Mouse (Mus musculus): Measurements from ENCODE around the gene Mycl. TPM values are rescaled to one million over a fixed set of nuclear protein-coding genes. Genes with fewer than 3 reads are reported as not detected.
"Not testable (repeated sequence)": the region's sequence is repeated elsewhere in the genome, so short reads cannot be mapped to it uniquely, and the experiment has no call there.

The Mycl gene
- polyA plus RNA-seq, 1 experiment = 7.1 TPM

DNA sequence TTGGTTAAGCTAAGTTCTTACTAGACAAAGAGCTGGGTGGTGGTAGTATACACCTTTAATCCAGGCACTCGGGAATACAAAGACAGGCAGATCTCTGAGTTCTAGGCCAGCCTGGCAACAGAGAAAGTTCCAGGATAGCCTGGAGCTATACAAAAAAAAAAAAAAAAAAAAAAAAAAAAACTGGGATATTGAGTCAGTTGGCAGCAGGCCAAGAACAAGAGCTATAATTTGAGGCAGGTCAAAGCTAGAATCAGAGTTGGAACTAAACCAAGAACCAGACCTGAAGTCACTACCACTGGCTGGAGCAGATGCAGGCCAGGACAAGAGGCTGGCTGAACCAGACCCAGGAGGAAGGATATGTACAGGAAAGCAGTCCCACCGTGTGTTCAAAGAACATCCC is 14.8 kb upstream of the Mycl start:
- TF ChIP-seq POLR2A (IDR thresholded peaks at IDR 0.05; ENCODE audit: low read depth, low read length) = no peak
- TF ChIP-seq CTCF (IDR thresholded peaks at IDR 0.05; ENCODE audit: extremely low read depth, insufficient read length, insufficient replicate concordance, low read depth, low read length) = no peak
- Histone ChIP-seq H3K27me3 (ENCODE audit: control insufficient read depth, insufficient read depth, low read length) (no peaks in the 10 kb centered on the region), H3K27ac (ENCODE audit: insufficient read depth, low read depth, low read length) (peak overlapping the region; percentile 83), H3K4me3 (ENCODE audit: low read depth, low read length) (no peak overlapping the region), H3K36me3 (ENCODE audit: control insufficient read depth, insufficient read depth, low read length) (no peaks in the 10 kb centered on the region), H3K4me1 (ENCODE audit: control insufficient read depth, insufficient read depth, insufficient read length, low read length) (peaks cover 42% of the 10 kb centered on the region)
- WGBS = 35% methylated on average over 2 of the region's 2 CpGs

DNA sequence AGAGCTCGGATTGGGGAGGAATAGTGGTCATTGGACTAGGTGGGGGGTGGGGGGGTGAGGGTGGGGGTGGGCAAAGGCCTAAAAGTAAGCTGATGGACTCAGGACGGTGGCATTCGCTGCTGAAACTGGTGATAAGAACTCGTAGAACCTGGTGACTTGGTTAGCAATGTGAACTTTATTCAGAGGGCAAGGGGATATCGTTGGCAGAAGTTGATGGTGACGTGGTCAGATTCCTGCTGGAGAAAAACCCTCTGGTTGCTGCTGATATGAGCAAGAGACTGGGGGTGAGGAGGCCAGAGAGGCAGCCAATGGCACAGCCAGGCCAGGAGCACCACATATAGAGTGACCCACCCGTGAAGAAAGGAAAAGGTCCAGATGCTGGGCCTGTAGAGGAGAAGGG is 14.2 kb upstream of the Mycl start:
- H3K4me3 ChIP-seq (ENCODE audit: low read depth, low read length) = no peak overlapping the region
- no peaks in the 10 kb centered on the region for H3K36me3 ChIP-seq (ENCODE audit: control insufficient read depth, insufficient read depth, low read length)
- H3K27me3 ChIP-seq (ENCODE audit: control insufficient read depth, insufficient read depth, low read length) = no peaks in the 10 kb centered on the region
- no peak for TF ChIP-seq POLR2A (IDR thresholded peaks at IDR 0.05; ENCODE audit: low read depth, low read length)
- no peak for TF ChIP-seq CTCF (IDR thresholded peaks at IDR 0.05; ENCODE audit: extremely low read depth, insufficient read length, insufficient replicate concordance, low read depth, low read length)
- H3K27ac ChIP-seq (ENCODE audit: insufficient read depth, low read depth, low read length) = peak overlapping the region; percentile 83
- peaks cover 39% of the 10 kb centered on the region for H3K4me1 ChIP-seq (ENCODE audit: control insufficient read depth, insufficient read depth, insufficient read length, low read length)
- 40% methylated on average over 7 of the region's 7 CpGs for WGBS

DNA sequence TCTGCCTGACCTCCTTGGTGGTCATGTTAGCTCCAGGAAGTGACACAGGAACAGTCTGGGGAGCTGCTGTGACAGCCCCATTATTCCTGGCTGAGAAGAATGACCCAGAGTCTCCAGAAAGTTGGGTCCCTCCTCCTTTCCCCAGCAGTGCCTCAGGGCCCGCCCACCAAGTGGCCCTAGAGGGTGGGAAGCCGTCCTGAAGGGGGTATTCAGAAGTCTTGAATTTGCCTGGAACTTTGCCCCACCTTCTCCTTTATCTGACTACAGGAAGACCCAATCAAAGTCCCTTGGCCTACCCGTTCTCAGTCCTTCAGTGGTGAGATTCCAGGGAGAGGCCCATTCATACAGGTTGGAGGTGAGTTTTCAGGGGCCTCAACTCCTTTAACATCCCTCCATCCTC is 13.5 kb upstream of the Mycl start:
- H3K4me3 ChIP-seq (ENCODE audit: low read depth, low read length) = no peak overlapping the region
- H3K27me3 ChIP-seq (ENCODE audit: control insufficient read depth, insufficient read depth, low read length) = no peaks in the 10 kb centered on the region
- peak overlapping the region; percentile 76 for H3K27ac ChIP-seq (ENCODE audit: insufficient read depth, low read depth, low read length)
- TF ChIP-seq POLR2A (IDR thresholded peaks at IDR 0.05; ENCODE audit: low read depth, low read length) (no peak), CTCF (IDR thresholded peaks at IDR 0.05; ENCODE audit: extremely low read depth, insufficient read length, insufficient replicate concordance, low read depth, low read length) (no peak)
- H3K4me1 ChIP-seq (ENCODE audit: control insufficient read depth, insufficient read depth, insufficient read length, low read length) = peaks cover 35% of the 10 kb centered on the region
- no peaks in the 10 kb centered on the region for H3K36me3 ChIP-seq (ENCODE audit: control insufficient read depth, insufficient read depth, low read length)
- 33% methylated on average over 3 of the region's 3 CpGs for WGBS

DNA sequence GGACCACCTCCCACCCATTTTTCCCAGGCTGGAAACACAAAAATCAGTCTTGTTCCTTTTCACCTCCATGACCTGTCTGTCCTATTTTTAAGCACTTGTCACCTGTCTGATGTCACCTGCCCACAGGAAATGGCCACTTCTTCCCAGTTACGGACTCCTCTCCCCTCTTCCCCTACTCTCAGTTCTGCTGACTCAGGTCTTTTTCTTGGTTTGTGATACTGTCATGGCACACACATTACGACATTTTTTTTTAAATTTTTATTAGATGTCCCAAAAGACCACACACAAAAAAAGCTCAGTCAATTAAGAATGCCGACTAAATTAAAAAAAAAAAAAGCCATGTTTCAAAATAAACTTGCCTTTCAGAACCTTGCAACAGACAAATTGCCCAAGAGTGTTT is 12.9 kb upstream of the Mycl start:
- Histone ChIP-seq H3K4me3 (ENCODE audit: low read depth, low read length) (no peak overlapping the region), H3K36me3 (ENCODE audit: control insufficient read depth, insufficient read depth, low read length) (no peaks in the 10 kb centered on the region), H3K27ac (ENCODE audit: insufficient read depth, low read depth, low read length) (peak overlapping the region; percentile 76; the same call in 1 of the 2 replicates), H3K4me1 (ENCODE audit: control insufficient read depth, insufficient read depth, insufficient read length, low read length) (peaks cover 31% of the 10 kb centered on the region), H3K27me3 (ENCODE audit: control insufficient read depth, insufficient read depth, low read length) (no peaks in the 10 kb centered on the region)
- TF ChIP-seq CTCF (IDR thresholded peaks at IDR 0.05; ENCODE audit: extremely low read depth, insufficient read length, insufficient replicate concordance, low read depth, low read length) = no peak
- no peak for TF ChIP-seq POLR2A (IDR thresholded peaks at IDR 0.05; ENCODE audit: low read depth, low read length)
- WGBS = 77% methylated on average over 3 of the region's 3 CpGs

DNA sequence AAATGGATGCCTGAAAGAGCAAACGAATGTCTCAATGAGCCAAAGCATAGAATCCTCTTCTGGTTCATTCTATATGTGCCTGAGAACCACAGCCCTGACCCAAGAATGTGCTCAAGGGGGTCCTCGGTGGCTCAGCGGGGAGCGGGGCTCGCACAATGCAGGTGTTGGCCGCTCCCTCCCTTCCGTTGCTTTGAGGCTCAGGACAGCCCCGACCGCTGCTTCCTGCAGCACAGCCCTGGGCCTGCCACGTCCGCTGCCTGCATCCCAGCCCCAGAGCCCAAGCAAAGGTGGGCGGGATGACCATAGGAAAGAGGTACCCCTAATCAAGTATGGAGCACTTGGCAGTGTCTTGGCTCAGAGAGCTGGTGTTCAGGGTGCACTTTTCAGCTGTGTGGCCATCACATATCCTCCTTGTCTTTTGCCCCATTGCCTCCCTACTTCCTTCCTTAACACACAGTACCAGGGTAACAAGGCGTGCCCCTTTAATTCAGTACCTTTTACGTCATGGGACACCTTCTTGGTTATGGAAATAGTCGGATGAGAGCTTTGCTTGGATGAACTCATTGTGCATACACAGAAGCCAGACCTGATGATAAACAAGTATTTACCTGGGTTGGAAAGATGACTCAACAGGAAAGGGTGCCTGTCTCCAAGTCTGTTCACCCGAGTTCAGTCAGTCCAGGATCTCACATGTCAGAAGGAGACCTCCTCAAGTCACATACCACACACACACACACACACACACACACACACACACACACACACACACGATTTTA is 11.8 kb upstream of the Mycl start:
- H3K36me3 ChIP-seq (ENCODE audit: control insufficient read depth, insufficient read depth, low read length) = no peaks in the 10 kb centered on the region
- WGBS = 53% methylated on average over 17 of the region's 17 CpGs
- no peak overlapping the region for H3K4me3 ChIP-seq (ENCODE audit: low read depth, low read length)
- H3K4me1 ChIP-seq (ENCODE audit: control insufficient read depth, insufficient read depth, insufficient read length, low read length) = peaks cover 30% of the 10 kb centered on the region
- H3K27ac ChIP-seq (ENCODE audit: insufficient read depth, low read depth, low read length) = no peak overlapping the region
- no peaks in the 10 kb centered on the region for H3K27me3 ChIP-seq (ENCODE audit: control insufficient read depth, insufficient read depth, low read length)
- no peak for TF ChIP-seq POLR2A (IDR thresholded peaks at IDR 0.05; ENCODE audit: low read depth, low read length)
- TF ChIP-seq CTCF (IDR thresholded peaks at IDR 0.05; ENCODE audit: extremely low read depth, insufficient read length, insufficient replicate concordance, low read depth, low read length) = no peak

DNA sequence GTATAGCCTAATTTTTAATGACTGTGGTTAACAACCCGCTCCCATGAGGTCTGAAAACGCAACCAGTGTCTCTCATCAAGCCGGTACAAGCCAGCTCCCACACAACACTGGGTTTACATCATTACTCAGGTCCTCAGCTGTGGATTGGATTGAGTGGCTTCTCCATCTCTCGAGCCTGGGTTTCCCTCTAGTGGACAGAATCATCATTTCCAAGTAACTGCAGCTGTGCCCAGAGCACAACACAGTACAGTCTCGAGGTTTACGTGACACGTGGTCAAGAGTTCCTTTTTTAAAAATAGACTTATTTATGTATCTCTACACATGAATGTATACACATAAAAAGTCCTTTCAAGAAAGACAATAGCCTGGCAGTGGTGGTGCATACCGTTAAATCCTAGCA is 10.3 kb upstream of the Mycl start:
- no peaks in the 10 kb centered on the region for H3K36me3 ChIP-seq (ENCODE audit: control insufficient read depth, insufficient read depth, low read length)
- H3K4me1 ChIP-seq (ENCODE audit: control insufficient read depth, insufficient read depth, insufficient read length, low read length) = peaks cover 25% of the 10 kb centered on the region
- H3K27me3 ChIP-seq (ENCODE audit: control insufficient read depth, insufficient read depth, low read length) = no peaks in the 10 kb centered on the region
- no peak for TF ChIP-seq POLR2A (IDR thresholded peaks at IDR 0.05; ENCODE audit: low read depth, low read length)
- peak; percentile 67; the same call in 1 of the 2 replicates for TF ChIP-seq CTCF (IDR thresholded peaks at IDR 0.05; ENCODE audit: extremely low read depth, insufficient read length, insufficient replicate concordance, low read depth, low read length)
- H3K4me3 ChIP-seq (ENCODE audit: low read depth, low read length) = no peak overlapping the region
- WGBS = 13% methylated on average over 8 of the region's 8 CpGs
- H3K27ac ChIP-seq (ENCODE audit: insufficient read depth, low read depth, low read length) = no peak overlapping the region

DNA sequence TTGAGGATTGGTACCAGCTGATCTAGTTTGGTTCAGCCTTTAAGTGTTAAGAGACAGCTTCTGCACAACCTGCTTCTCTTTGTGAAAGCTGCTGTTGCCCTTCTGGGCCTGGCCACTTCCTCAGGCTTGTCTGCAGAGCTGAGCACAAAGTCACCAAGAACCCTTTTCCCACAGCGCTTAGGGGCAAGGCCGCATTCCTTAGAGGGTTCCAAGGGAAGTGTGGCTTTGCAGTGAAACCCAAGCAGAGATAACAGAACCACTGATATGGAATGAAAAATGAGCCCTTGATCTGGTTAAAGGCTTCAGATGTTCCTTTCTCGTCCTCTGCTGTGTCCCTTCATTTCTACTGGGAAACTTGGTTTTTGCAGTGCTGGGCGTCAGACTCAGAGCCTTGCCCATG is 8.0 kb upstream of the Mycl start:
- H3K4me3 ChIP-seq (ENCODE audit: low read depth, low read length) = no peak overlapping the region
- H3K4me1 ChIP-seq (ENCODE audit: control insufficient read depth, insufficient read depth, insufficient read length, low read length) = peaks cover 11% of the 10 kb centered on the region
- H3K27me3 ChIP-seq (ENCODE audit: control insufficient read depth, insufficient read depth, low read length) = no peaks in the 10 kb centered on the region
- no peaks in the 10 kb centered on the region for H3K36me3 ChIP-seq (ENCODE audit: control insufficient read depth, insufficient read depth, low read length)
- 79% methylated on average over 4 of the region's 4 CpGs for WGBS
- TF ChIP-seq POLR2A (IDR thresholded peaks at IDR 0.05; ENCODE audit: low read depth, low read length) (no peak), CTCF (IDR thresholded peaks at IDR 0.05; ENCODE audit: extremely low read depth, insufficient read length, insufficient replicate concordance, low read depth, low read length) (no peak)
- no peak overlapping the region for H3K27ac ChIP-seq (ENCODE audit: insufficient read depth, low read depth, low read length)

DNA sequence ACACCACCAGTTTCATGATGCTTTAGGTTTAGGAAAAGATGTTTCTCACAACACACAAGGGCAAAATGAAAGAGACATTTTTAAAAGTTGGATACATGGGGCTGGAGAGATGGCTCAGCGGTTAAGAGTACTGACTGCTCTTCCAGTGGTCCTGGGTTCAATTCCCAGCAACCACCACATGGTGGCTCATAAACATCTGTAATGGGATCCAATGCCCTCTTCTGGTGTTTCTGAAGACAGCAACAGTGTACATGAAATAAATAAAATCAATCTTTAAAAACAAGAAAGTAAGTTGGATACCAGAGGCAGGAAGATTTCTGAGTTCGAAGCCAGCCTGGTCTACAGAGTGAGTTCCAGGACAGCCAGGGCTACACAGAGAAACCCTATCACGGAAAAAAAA is 7.4 kb upstream of the Mycl start:
- not testable (repeated sequence) for H3K4me3 ChIP-seq (ENCODE audit: low read depth, low read length); H3K27me3 ChIP-seq (ENCODE audit: control insufficient read depth, insufficient read depth, low read length); H3K36me3 ChIP-seq (ENCODE audit: control insufficient read depth, insufficient read depth, low read length); H3K27ac ChIP-seq (ENCODE audit: insufficient read depth, low read depth, low read length)
- 76% methylated on average over 3 of the region's 3 CpGs for WGBS
- H3K4me1 ChIP-seq (ENCODE audit: control insufficient read depth, insufficient read depth, insufficient read length, low read length) = peaks cover 12% of the 10 kb centered on the region
